Mouse (Mus musculus) left cerebral cortex, adult 9 months (tissue): ENCODE results near the gene Slit3.

Experiments used
- DNase-seq, 2 experiments: peaks; one replicate each; pipeline ENCODE4 v3.0.0; 2022; ENCODE audit warnings: low spot score in 2 of 2

The Slit3 gene

GRCm38 (mm10) chr11:35120894-35121610, at the start of gene Slit3:
Gene Slit3, plus strand, starts transcription at chr11:35121224.
- DNase-seq, result no peak

GRCm38 (mm10) chr11:35071451-35071850, 49.6 kb upstream of the Slit3 start:
- no peak for DNase-seq

GRCm38 (mm10) chr11:35075411-35075810, 45.6 kb upstream of the Slit3 start:
- no peak for DNase-seq

- no peak for DNase-seq
Observed at GRCm38 (mm10) chr11:35080451-35081125, 40.4 kb upstream of the Slit3 start.

GRCm38 (mm10) chr11:35082297-35082696, 38.7 kb upstream of the Slit3 start:
- DNase-seq, result no peak

- no peak for DNase-seq
Observed at GRCm38 (mm10) chr11:35083049-35083448, 38.0 kb upstream of the Slit3 start.

GRCm38 (mm10) chr11:35085351-35085750, 35.7 kb upstream of the Slit3 start:
- no peak for DNase-seq

- no peak for DNase-seq
Observed at GRCm38 (mm10) chr11:35086029-35086428, 35.0 kb upstream of the Slit3 start.

- no peak for DNase-seq
Observed at GRCm38 (mm10) chr11:35087454-35087853, 33.6 kb upstream of the Slit3 start.

- no peak for DNase-seq
Observed at GRCm38 (mm10) chr11:35088136-35088535, 32.9 kb upstream of the Slit3 start.

GRCm38 (mm10) chr11:35090629-35091335, 30.2 kb upstream of the Slit3 start:
- DNase-seq, result no peak

- DNase-seq, result no peak
Observed at GRCm38 (mm10) chr11:35096538-35096937, 24.5 kb upstream of the Slit3 start.

GRCm38 (mm10) chr11:35109781-35110180, 11.2 kb upstream of the Slit3 start:
- no peak for DNase-seq

- no peak for DNase-seq
Observed at GRCm38 (mm10) chr11:35110784-35111183, 10.2 kb upstream of the Slit3 start.

- no peak for DNase-seq
Observed at GRCm38 (mm10) chr11:35113290-35113689, 7.7 kb upstream of the Slit3 start.

GRCm38 (mm10) chr11:35116436-35116835, 4.6 kb upstream of the Slit3 start:
- DNase-seq, result no peak

- DNase-seq, result no peak
Observed at GRCm38 (mm10) chr11:35117871-35118270, 3.2 kb upstream of the Slit3 start.

GRCm38 (mm10) chr11:35118731-35119130, 2.3 kb upstream of the Slit3 start:
- DNase-seq, result no peak

GRCm38 (mm10) chr11:35119360-35119759, 1.7 kb upstream of the Slit3 start:
- peak in 1 of 2 experiments; percentile 83 for DNase-seq

- DNase-seq, result no peak
Observed at GRCm38 (mm10) chr11:35120076-35120475, 948 bp upstream of the Slit3 start.

- DNase-seq, result no peak
Observed at GRCm38 (mm10) chr11:35121611-35121959, 561 bp downstream of the Slit3 start.

GRCm38 (mm10) chr11:35122091-35122811, 1.2 kb downstream of the Slit3 start:
- DNase-seq, result no peak
